Mouse (Mus musculus) gonadal fat pad, adult 2 months (tissue): ENCODE measurements at regions not wholly inside any gene's neighbourhood (a gene's known extent, or its start where the extent isn't known, plus 50 kb on each side); places are given as distances from the start of the nearest gene placed in this dataset.

ENCODE experiments used
- DNase-seq: peaks from one replicate; pipeline ENCODE4 v3.0.0-alpha.2; 2012; ENCODE audit warnings: low read depth

DNA sequence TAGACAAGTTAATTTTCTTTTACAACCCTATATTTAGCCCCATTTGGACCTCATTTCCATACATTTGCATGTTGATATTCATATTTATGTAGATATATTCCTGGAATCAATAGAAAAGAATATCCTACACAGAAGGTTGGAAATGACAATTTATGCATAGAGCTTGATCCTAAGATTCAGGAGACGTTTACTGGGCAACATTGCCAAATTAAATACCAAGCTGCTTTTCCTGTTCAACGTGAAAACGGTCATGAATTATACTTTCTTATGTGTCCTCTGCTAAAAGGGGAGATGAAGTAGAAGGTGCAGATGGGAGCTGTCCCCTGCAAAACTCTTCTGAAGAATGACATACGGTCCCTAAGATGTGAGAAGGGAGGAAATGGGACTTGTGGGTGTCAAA lies 2888.9 kb upstream of the Lrrc6 start:
- DNase-seq, result no peak

- DNase-seq, result no peak
These were observed 2886.8 kb upstream of the Lrrc6 start for GRCm38 (mm10) chr15:69387466-69387865.

- DNase-seq, result no peak
These were observed 2864.7 kb upstream of the Lrrc6 start for GRCm38 (mm10) chr15:69365440-69365839.

DNA sequence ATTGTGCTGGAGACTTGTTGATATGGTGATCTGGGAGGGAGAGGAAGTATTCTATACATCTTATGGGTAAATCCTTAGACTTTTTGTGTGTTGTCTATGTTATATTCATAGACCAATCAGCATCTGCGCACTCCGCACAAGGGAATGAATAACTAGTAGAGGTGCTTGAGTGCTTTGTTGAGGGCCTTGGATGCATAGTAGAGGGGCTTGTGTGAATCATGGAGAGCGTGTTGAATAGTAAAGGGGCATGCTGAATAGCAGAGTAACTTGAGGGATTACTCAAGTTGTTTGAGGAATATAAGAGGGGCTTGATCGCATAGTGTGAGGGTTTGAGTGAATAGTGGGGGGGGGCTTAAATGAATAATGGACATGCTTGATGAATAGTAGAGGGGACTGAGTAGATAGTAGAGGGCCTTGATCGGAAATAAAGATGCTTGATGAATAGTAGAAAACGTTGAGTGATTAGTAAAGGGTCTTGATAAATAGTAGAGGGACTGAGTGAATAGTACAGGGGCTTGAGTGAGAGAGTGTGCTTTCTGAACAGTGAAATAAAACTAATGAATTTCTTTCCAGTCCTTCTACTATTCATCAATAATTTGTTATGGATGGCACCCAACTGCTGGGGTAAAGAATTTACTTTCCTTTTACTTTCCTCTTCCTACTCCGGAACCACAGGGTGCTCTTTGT lies 2849.5 kb upstream of the Lrrc6 start:
- no peak for DNase-seq

DNA sequence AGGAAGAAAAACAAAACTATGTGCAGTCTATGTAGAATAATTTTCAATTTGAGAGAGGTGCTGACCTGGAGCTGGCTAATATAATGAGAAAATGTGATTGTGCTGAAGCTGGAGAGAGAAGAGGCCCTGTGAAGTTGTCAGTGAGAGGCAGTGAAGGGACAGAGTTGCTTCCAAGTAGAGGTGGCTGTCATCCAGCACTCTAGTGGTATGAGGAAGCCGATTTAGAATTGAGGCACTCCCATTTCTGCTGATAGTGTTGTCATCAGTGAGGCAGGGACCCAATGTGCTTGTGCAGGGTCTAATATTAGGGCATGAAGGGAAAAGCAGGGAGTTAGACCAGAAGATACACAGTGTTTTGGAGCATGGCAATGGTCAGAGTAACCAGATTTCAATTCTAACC lies 2845.4 kb upstream of the Lrrc6 start:
- no peak for DNase-seq

DNA sequence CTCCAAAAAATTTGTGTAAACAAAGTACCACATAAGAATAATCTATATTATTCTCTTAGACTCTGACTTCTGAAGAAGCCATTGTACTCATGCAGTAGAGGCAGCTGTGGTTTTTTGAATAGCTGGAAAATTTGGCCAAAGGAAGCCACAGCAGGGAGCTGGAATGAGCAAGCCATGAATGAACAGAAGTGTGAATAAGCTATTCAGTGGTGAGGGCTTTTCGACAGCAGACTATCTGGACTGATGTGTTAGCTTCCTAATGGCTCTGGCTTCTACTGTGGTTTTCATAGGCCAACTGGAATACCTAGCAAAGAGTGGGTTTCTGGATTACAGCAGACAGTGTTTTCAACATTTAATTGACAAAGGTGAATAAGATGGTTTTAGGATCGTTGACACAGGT lies 2842.0 kb upstream of the Lrrc6 start:
- DNase-seq, result no peak

DNA sequence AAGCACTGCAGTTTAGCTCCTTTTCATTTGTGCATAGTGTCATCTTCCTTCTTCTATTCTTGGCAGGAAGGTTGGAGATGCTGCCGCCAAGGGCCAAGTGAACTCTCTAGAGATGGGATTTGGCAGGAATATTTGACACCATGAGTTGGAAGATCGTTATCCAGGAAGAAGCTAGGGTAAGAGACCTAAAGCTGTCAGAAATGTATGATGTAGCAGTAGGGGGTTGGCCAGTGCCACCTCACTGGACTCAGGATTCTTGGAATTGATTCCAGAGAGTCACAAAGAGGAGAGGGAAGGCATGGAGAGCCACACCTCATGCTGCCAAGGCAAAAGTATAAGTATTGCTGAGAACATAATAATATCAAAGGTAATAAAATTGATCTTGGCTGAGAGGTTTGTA lies 2835.8 kb upstream of the Lrrc6 start:
- no peak for DNase-seq

- DNase-seq, result no peak
These were observed 2825.8 kb upstream of the Lrrc6 start for GRCm38 (mm10) chr15:69326537-69326936.

GRCm38 (mm10) chr15:69303100-69303499 lies 2802.4 kb upstream of the Lrrc6 start:
- DNase-seq, result no peak

DNA sequence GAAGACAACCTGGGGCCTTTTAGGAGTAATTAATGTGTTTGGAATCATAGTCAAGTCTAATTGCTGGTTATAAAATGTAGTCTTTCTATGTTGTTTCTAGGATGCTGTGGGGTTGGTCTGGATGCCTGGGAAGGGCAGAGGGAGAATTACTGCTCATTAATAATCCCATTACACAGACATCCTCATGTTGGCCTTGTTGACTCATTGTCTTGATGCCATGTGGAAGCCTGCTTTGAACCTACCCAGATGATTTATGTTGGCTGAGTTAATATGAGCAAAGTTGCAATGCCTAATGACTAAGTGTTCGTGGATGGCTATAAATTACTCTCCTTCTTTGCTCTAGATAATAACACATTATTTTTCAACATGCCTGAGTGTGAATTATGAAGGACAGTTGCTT lies 2790.6 kb upstream of the Lrrc6 start:
- no peak for DNase-seq

DNA sequence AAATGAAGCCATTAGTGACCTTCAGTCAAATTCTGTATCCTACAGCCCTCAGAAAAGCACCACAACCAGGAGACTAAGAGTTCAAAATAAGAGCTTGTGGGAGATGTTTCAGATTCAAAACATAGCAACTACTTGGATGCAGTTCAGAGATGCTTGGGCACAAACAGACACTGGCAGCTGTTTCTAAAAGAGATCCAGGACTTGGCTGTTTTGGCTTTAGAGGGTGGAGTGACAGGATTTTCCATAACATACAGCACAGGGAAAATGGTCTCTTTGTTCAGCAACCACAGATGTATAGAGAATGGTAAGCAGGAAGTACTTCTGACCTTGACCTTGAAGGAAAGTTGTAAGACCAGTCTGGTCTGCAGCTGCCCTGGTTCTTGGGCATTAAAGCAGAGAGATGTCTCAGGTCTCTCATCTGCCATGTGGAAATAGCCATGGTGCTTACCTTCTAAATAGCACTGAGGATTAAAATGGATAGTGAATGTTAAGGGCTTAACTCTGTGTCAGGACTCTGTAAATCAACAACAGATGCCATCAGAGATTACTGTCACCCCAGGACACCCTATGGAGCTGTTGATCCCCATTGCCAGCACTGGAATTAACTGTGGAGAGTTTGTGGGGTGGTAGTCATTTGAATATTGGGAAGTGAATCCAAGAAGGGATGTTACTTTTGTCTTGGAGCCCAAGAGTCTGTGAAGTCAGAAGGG lies 2775.0 kb upstream of the Lrrc6 start:
- no peak for DNase-seq

DNA sequence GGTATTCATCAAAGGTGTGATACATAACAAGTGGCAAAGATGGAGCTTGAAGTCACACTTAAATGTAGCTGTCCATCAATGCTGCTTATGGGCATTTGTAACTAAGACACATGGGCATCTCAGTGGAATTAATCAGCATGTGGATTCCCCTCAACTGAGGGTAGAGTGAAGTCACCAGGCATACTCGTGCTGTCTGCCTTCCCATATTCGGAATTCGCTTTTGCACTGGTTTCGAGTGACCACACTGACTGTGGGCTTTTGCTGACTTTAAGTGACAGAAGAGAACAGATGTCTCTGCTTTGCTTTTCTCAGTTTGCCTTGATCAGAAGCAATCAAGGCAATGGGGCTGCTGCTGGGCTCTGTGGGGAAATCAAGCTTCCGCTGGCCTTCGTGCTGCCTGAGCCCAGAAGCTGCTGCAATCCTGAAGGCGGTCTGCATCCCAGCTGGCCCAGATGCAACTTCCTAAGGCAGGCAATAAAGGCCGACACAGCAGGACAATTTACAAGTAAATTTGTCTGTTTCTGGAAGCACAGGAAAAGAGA lies 2773.6 kb upstream of the Lrrc6 start:
- DNase-seq, result no peak

- no peak for DNase-seq
These were observed 2772.8 kb upstream of the Lrrc6 start for GRCm38 (mm10) chr15:69273518-69273917.

GRCm38 (mm10) chr15:69261940-69262339 lies 2761.2 kb upstream of the Lrrc6 start:
- DNase-seq, result no peak

DNA sequence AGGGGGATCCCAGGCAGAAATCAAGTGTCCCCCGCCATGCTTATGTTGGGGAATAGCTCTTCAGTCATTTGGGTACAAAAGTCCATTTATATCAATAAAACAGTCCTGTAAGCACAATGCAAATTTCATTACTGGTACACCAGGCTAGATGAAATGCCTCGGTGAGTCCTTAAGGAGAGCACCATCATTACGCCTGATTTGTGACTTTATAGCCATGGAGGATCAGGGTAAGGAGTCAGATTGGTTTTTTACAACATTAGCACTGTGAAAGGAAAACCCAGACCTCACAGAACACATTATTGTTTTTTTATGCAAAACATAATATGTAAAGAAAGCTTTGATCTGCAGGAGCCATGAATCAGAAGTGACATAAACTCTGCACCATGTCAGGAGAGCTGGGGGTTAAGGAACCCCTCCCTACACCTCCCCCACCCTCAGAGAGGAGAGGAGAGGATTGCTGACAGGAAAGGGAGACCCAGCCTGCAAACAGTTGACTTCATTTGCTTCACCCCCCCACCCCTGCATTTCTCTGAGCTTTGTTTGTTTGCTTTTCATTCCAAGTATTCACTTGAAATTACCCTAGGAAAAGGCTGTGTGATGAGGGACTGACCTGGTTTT lies 2756.6 kb upstream of the Lrrc6 start:
- no peak for DNase-seq

DNA sequence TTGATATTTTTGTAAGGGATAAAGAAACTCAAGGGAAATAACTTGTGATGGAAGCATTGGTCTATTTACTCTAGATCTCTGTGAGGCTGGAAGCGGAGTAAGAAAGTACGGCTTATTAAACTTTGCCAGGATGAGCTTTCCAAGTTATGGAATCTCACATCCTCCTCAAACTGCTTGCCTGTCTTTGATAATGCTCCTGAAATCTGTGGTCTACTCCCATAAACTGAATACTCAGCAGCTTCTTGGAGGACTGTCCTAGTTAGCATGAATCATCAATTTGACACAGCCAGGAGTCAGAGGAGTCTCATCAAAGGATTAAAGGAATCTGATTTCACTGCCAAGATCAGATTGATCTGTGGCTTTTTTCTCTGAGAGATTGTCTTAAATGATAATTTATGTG lies 2753.0 kb upstream of the Lrrc6 start:
- DNase-seq, result no peak

DNA sequence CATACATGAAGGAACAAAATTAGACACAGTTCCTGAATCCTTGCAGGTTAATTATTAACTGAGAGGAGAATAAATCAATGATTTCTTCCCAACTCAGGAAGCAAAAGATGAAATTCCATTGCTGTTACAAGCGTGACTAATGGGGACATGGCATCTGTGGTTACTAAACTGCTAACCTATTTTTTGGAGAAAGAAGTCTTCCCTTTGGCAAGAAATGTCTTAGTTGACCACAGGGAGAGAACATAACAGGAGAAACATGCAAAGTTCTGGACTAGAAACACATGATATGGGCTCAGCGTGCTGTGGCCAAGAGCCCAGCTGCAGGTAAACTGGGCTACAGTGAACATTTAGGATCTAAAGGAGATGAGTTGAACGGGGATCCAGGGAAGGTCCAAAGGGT lies 2751.4 kb upstream of the Lrrc6 start:
- DNase-seq, result no peak

DNA sequence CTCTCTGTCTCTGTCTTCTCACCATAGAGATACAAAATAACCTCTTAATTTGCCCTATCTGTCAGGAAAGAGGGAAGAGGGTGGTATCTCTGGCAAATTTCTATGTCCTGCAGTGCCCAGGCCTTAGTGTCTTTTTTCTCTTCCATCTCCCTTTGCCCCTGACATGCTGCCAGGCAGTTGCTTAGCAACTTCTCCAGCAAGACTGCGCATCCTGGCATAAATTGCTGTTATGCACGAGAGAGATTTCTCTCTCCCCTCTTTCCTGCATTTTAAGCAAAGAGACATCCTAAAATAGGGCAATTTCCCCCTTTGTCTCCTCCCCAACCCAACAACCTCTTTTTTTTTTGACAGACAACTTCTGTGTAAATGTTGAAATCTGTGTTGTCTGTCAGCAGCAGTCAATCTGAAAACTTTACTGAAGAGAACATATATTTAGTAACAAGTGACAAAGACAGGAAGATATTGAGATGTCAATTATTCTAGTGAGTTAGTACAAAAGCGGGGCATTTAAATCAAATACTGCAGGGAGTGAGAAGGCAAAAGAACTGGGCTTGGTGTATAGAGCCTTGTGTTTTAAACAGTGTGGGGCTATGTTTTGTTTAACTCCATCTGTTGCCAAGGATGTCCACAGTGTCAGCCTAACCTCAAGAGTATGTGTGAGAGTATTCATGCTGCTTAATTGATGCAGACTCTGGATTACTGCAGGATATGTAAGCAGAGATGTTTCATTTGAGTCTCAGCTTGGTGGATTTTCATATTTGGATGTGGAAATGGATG lies 2745.7 kb upstream of the Lrrc6 start:
- DNase-seq, result no peak

DNA sequence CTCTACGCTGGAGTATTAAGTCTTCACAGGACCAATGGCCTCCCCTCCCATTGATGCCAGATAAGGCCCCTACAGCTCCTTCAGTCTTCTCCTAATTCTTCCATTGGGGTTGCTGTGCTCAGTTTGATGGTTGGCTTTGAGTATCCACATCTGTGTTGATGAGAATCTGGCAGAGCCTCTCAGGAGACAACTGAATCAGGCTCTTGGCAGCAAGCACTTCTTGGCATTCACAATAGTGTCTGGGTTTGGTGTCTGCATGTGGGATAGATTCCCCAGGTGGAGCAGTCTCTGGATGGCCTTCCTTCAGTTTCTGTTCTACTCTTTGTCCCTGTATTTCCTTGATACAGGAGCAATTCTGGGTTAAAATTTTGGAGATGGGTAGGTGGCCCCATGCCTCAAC lies 2734.6 kb upstream of the Lrrc6 start:
- no peak for DNase-seq

GRCm38 (mm10) chr15:69224619-69225587 lies 2724.2 kb upstream of the Lrrc6 start:
- no peak for DNase-seq

GRCm38 (mm10) chr15:69223411-69223810 lies 2722.7 kb upstream of the Lrrc6 start:
- DNase-seq, result no peak
